Mouse (Mus musculus) megakaryocyte, adult 5-6 weeks (primary cell): Measurements from ENCODE around the gene AB124611. TPM values are rescaled to one million over a fixed set of nuclear protein-coding genes. Genes with fewer than 3 reads are reported as not detected.
"Not testable (repeated sequence)": the region's sequence is repeated elsewhere in the genome, so short reads cannot be mapped to it uniquely, and the experiment has no call there.

Source experiments
- ATAC-seq: 2 replicates; pipeline ENCODE4 v1.8.0; 2016; ENCODE audit warnings: mild to moderate bottlenecking, inconsistent platforms; ENCODE audit not compliant: poor library complexity, severe bottlenecking
- total RNA-seq, 2 experiments: library from RNA; stranded (forward) in 1 of 2; stranded (reverse) in 1 of 2; fragments of 153-499, 151-499 nt in 1 of 2; fragments of 221-1000, 200-1000 nt in 1 of 2; gene quantifications; 2 replicates each; pipeline versions ENCODE4 v1.2.3 to v1.2.4; 2015 to 2017

Gene AB124611
- total RNA-seq, 2 experiments from 2014 or later, result 187 to 296 TPM

DNA sequence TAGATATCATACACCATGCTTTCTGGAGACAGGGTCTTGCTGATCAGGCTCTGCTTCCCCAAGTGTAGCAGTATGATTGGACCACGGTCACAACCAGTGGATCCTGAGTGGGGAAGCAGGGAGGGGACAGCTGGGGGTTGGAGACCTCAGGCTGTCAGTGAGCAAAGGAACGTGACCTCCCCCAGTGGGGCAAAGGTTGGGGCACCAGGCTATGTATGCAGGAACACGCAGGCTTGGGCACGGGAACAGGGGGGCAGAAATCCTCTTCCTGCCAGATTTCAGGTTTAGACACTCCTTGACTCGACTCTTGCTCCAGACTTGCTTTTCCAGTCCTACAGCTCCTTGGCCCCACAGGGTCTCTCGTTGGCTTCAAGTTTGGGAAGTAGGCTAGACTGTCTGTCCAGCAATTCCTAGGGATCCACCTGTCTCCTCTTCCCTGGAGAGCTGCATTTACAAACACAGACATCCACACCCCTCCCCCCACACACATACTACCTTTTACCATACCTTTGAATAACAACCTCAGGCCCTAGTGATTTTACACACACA, 8.0 kb upstream of the AB124611 start:
- ATAC-seq, result no peak

DNA sequence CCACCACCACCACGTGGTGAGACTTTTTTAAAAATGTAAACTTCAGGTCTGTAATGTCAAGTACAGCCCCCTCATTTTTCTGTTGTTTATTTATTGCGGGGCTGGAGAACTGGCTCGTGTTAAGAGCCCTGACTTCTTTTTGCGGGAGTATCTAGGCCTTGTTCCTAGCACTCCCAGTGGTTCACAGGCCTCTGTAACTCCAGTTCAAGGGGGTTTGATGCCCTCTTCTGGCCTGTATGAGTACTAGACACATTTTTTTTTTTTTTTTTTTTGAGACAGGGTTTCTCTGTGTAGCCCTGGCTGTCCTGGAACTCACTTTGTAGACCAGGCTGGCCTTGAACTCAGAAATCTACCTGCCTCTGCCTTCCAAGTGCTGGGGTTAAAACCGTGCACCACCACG, 7.3 kb upstream of the AB124611 start:
- not testable (repeated sequence) for ATAC-seq

DNA sequence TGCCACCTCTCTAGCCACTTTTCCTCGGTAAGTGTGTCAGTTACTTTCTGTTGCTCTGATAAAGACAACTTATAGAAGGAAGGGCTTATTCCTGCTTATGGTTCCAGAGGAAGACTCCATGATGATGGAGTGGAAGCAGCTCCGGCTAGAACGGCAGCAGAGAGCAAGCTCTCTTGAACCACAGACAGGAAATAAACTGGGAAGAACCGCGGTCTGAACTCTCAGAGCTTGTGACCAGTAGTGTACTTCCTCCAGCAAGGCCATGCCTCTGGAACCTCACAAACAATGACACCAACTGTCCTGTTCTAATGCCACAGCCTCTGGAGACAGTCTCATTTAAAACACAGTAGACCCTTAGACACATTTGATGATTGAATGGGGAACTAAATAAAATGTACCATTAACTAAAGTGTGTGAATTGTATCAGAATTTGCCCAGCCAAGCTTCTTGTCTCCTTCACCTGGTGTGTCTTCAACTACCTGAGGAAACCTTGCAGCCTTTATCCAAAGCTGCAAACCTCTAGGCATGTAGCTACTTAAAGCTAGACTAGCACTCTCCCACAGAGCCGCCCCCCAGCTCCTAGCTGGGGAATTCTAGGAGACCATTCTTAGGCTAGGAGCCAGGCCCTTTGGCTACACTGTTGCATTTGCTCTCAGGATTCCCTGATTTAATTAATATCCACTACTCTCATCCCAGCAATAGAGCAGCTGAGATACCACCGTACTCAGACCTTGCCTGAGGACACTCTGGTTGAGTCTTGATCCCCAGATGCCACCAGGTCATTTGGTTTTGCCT, 637 bp upstream of the AB124611 start:
- peak; percentile 45 for ATAC-seq

DNA sequence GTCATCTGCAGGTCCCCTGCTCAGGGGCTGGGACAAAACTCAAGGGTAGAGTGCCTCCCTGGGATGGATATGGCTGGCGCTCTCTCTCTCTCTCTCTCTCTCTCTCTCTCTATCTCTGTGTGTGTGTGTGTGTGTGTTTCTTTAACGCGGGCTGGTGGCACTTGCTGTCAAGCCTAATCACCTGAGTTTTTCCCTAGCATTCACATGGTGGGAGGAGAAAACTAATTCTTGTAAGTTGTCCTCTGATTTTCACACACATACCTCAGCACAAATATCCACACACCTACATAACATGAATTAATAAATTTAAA, 613 bp downstream of the AB124611 start:
- no peak for ATAC-seq

DNA sequence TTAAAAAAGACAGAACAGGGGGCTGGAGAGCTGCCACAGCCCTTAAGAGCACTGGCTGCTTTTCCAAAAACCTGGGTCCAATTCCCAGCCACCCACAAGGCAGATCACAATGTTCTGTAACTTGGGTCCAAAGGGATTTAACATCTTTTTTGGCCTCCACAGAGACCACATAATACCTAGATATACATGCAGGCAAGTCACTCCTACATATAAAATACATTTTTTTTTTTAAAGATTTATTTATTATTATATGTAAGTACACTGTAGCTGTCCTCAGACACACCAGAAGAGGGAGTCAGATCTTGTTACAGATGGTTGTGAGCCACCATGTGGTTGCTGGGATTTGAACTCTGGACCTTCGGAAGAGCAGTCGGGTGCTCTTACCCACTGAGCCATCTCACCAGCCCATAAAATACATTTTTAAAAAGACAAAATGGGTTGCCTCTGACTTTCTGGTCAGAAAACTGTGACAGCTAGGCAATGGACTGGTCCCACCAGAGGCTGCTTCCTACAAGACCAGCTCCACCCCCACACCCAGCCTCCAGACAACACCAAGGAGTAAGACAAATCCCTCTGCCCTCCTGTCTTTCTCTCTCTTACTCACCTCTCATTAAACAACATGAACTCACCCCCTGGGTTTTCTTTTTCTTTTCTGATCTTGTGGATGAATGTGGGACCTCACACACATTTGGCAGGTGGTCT, 1.3 kb downstream of the AB124611 start:
- ATAC-seq, result no peak

DNA sequence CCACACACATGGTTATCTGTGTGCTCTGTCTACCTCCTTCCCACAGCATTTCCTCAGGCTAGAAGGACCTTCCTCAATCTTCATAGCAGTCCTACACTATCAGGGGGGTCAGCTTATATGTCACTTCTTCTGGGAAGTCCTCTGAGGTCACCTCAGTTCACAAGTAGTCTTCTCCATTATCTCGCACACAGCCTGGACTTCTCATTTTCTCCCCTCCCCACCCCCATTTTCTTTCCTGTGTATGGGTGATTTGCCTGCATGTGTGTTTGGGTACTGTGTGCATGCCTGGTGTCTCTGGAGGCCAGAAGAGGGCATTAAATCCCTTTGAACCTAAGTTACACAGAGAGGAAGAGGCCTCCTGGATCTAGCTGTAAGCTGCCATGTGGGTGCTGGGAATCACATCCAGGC, 1.9 kb downstream of the AB124611 start:
- peak; percentile 53 for ATAC-seq

DNA sequence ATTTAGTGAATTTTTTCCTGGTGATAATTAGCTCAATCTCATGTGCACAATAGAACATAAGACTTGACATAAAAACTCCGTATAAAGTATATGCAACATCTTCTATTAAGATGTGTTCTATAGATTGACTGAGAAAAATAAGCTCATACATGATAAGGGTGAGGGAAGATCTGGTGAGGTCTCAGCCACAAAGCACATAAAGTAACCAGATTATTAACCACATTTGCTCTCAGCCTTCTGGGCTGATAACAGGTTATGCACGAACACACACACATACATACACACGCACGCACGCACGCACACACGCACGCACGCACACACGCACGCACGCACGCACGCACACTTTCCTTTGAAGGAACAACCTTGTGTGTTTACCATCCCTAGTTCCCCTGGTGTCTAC, 10.5 kb downstream of the AB124611 start:
- ATAC-seq, result no peak

DNA sequence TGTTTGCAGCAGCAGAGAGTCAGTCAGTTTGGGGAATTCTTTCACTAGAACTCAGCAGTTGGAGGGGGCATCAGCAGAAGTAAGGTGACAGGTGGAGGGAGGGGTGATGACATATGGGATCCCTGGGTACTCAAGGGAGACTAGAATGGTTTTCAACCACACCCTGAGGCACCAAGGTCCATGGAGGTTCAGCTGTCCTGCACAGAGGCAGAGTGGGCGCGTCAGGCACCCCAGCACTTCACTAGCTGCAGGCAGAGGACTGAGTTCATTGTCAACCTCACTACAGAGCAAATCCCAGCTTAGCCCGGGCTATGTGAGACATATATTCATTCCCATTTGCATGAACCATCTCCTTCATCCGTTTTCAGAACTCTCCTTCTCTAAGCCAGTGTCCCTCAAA, 11.0 kb downstream of the AB124611 start:
- no peak for ATAC-seq

DNA sequence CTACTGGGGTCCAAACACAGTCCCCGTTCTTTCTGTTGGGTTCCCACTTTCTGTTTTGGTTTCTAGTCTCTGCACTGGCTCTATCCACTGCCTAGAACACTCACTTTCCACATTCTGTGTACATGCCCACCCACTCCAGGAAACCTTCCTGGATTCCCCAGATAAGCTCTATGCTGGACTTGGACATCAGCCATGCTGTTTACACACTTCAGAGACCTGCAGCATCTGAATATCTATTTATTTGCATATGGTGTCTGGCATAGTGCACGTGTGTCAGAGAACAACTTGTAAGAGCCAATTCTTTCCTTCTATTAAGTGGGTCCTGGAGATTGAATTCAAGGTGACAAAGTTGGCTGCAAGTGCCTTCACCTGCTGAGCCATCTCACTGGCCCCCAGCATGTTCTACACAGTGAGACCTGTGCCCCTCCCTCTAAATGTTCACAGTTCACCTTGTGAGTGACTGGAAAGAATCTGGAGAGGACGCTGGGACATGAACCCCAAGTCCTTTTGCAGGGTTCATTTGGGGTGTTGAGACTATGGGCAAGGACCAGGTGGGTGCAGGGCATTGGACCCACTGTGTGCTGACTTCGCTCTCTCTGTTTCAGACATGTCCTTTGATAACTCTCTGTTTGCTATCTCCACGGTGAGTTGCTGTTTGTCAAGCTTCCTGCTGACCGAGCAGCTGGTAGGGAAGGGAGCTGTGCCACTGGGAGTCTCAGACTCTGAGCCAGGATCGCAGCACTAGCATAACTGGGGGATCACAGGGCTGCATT, 14.2 kb downstream of the AB124611 start:
- no peak for ATAC-seq

DNA sequence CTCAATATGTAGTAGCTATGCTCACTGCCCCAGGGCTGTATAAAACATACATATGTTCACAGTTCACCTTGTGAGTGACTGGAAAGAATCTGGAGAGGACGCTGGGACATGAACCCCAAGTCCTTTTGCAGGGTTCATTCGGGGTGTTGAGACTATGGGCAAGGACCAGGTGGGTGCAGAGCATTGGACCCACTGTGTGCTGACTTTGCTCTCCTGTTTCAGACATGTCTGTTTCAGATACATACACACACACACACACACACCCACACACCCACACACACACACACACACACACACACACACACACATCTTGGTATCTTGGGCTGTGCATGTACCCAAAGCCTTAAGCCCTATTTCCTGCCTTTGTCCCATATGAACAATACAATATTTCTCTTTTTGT, 16.0 kb downstream of the AB124611 start:
- not testable (repeated sequence) for ATAC-seq

DNA sequence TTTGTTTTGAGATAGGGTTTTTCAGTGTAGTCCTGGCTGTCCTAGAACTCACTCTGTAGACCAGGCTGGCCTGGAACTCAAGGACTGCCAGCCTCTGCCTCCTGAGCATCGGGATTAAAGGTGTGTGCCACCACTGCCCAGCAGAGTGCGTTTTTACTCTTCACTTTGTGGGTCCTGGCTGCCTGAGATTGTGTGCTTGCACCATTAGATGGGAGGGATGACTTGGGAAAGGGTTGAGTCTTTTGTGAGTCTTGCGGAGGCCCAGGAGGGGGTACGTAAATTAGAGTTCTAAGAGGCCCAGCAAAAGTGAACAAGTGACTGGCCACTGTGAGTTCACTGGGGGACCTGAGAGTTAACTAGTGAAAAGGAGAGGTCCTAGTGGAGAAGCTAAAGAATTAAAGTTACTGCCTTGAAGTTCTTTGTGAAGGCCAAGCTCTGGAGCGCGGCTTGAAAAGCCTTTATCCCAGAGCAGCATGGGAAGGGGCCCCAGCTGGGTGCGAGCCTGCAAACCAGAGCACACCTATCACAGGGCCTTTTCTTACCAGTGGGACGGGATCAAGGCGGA, 19.5 kb downstream of the AB124611 start:
- ATAC-seq, result no peak

DNA sequence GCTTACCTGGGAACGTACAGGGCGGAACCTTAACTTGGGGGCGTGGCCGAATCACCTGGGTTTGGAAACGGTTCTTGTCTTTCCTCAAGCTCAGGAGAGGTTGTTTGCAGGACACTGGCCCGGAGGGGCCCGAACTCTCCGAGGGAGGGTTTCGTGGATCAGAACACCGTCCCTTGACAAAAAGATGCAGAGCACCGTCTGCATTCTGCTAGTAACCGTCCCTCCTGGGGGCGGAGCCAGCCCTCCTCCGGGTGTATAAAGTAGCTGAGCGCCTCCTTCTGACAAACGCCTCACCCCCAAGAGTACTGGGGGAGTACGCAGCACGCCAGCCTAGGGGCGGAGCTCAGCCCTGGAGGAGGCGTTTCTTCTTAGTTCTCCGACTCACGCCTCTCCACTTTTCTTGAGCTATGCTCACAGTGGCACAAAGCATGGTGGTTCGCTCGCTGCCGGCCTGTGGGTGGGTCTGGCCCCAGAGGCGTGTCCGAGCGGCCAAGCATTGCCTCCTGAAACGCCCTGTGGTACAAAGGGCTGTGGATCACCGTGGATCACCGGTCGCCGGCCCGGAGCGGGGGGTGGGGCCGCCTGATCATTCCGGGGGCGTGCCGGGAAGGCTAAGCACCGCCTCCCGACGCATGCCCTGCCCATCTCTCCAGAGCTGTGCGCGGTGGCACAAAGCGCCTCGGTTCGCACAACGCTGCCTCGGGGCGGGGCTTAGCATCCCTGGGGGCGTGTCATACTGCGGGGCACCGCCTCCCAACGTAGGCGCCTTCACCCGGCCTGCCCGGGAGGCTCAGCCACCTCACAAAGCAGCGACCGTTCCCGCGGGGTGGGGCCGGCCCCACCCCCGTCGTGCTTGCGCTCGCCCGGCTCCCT, 20.2 kb downstream of the AB124611 start:
- peak; percentile 92 for ATAC-seq

DNA sequence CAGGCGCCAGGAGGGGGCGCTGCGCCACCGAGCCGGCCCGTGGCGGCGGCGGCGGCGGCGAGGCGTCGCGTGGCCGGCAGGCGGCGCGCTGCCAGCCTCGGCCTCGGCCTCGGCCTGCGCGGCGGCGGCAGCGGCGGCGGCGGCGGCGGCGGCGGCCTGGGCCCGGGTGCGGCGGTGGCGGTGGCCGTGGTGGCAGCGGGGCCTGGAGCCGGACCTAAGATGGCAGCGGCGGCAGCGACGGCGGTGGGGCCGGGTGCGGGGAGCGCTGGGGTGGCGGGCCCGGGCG, 20.8 kb downstream of the AB124611 start, which contains the start of gene Carm1:
TSS of gene Carm1 (plus strand) at position 106 of the 286 bp plus-strand sequence.
- no peak for ATAC-seq

DNA sequence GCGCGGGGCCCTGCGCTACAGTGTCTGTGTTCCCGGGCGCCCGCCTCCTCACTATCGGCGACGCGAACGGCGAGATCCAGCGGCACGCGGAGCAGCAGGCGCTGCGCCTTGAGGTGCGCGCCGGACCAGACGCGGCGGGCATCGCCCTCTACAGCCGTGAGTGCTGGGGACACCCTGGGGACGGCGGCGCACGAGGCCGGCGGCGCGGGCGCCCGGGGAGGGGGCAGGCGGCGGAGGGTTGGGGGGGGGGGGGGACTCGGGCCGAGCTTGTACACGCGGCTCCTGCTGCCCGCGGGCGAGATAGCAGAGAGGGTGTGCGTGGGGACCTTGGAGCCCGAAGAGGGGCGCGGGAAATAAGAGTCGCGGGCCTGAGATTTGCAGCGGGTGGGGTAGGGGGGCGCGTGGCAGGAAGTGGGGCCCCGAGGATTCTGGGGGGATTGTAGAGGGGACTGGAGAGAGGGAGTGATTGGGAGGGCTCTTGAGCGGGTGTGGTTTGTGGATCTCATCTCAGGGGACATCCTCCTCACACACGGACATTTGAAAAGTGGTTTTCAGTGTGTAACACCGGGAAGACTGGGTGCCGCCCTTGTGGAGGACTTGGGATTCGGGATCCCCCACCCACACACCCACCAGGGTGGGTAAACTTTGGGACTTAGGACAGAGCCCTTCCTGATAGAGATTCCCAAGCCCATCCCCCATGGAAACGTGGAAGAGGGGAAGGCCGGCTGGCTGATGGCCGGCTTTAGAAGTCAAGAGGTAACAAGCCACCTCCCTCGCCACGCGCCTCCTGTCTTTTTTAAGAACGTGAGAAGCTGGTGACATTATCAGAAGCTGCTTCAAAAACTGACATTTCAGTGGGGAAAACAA, 21.3 kb downstream of the AB124611 start:
- no peak for ATAC-seq

DNA sequence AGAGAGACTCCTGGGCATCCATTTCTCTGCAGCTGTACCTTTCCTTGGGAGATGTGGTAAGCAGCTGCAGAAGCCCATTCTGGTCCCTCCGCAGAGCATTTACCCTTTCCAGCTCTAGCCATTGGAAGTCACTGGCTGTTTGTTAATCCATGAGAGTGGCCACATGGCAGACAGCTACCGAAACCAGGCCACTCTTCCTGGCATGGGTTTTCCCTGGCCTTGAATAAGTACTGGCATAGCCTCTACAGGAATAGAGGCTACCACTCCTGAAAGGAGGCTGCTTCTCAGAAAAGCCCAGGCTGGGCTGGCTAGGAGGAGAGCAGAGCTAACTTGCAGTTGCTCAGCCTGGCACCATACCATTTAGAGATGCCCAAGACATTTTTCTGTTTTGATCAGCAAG, 25.1 kb downstream of the AB124611 start:
- ATAC-seq, result no peak

DNA sequence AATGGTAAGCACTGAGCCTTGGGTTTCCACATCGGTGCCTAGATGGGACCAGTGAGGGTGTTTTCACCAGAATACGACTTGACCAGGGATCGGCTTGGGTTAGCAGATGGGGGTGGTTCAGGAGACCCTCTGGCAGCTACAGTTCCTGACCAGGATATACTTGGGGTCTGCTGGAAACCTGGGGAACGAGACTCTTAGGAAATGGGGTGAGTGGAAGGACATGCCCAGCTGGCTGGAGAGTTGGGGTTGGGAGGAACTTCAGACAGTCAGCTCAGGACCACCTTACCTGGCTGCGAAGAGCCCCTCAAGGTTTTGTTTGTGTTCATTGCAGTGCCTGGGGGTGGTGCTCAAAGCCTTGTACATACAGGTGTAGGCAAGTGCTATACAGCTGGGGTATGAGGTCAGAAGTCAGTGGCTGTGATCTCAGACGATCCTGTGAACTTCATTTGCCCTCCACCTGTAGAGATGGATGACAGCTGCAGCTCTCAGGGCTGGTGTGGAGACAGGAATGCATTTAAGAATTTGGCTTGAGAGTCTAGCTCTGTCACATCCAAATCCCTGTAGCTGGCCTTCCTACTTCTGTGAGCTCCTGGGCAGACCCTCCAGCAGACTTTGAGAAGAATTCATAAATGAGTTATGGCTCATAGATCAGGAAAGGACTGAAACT, 27.8 kb downstream of the AB124611 start:
- ATAC-seq, result no peak

DNA sequence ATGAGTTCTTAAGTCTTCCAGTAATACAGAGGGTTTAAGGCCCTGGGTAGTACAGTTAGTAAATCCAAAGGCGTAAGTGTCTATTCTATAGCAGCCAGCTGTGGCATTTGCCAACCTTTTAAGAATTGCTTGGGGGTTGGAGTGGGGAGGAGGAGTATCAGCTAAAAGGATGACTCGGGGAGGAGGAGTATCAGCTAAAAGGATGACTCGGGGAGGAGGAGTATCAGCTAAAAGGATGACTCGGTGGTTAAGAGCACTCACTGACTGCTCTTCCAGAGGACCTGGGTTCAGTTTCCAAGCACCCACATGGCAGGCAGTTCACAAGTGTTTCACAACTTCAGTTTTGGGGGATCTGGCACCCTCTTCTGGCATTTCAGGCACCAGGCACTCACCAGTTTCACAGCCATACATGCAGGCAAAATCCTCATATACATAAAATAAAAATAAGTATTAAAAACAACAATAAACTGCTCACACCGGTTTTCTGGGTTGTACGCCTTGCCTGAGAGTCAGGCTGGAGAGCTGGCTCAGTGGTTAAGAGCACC, 29.3 kb downstream of the AB124611 start:
- no peak for ATAC-seq

DNA sequence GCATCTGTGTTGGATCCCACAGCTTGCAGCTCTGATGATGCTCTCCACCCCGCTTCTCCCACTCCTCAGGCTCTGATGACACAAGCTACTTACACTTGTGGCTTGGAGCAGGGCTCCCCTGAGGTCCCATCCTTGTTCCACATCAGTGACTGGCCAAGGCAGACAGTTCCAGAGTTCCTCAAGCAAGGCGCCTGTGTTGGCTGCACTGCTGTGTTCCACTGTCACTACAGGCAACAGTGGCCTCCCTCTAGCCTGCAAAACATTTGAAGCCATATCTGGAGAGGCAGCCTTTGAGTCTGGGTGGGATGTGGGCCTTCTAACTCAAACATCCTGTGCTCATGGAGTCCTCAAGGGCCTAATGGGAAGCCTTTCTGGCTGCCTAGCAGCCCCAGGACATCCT, 31.0 kb downstream of the AB124611 start:
- no peak for ATAC-seq

DNA sequence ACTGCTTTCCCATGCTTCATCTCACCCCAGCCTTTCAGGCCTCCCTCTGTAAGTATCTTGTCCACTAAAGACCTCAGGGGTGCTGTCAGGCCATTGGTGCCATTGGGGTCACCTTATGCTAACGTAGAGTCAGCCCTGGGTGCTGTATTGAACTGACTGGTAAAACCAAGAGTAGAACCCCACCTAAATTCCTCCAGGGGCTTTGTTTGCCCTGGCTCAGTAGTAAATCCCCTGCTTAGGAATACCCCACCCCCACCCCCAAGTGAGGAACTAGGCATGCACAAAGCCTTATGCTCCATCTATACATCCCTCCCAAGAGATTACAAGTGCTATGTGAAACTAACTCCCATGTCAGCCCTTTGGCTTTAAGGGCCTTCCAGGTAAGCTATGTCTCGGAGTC, 31.6 kb downstream of the AB124611 start:
- no peak for ATAC-seq
